Comparison of ENCODE assay signal across 26 mouse cellular contexts in the genomic region with DNA sequence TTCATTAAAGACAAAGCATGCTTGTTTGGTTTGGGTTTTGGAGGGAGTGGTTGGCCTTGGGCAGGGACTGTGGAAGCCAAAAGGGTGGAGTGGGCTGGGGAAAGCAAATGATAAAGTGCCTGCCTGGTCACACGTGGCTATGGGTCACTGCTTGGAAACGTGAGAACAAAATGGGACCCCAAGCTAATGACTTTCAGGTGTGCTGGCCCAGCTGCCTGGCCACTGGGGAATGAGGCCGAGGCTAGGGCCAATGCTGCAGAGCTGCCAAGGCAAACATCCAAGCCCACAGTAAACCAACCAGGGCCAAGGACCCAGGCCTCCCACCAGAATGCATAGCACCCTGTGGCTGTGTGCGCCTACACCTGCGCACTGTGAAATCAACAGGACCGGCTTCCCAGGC.
DNase-seq lines count a peak whose midpoint lies in the region; ATAC-seq and TF ChIP-seq lines count a peak whose summit lies in the region.
"Had no signal": no experiment of that assay in that cellular context is flagged by ENCODE, and none has a peak within 500 bp of the region (broad histone marks: within the 10 kb centered on the region; RNA-seq: fewer than 3 reads in every experiment).

No protein-coding gene starts in this region.

- no peak overlapping the region for H3K4me3 ChIP-seq in kidney, embryonic 14.5 days (ENCODE audit: low read length)
- H3K4me3 ChIP-seq in limb, embryonic 11.5 days (ENCODE audit: low read depth, low read length) = no peak overlapping the region
- H3K4me3 ChIP-seq in heart, adult 2 months = no peak overlapping the region
- H3K4me3 ChIP-seq: embryonic facial prominence, embryonic 12.5 days; erythroblast, embryonic 14.5 days; forebrain, embryonic 13.5 days; heart, embryonic 10.5 days; hindbrain, embryonic 15.5 days; liver, embryonic 15.5 days; lung, embryonic 15.5 days; megakaryocyte, embryonic 14.5 days; neural tube, embryonic 12.5 days had no signal

- no peak overlapping the region for H3K9ac ChIP-seq in kidney, embryonic 14.5 days (ENCODE audit: low read depth, low read length)
- H3K9ac ChIP-seq in limb, embryonic 11.5 days (ENCODE audit: low read length) = no peak overlapping the region
- no peak overlapping the region for H3K9ac ChIP-seq in heart, adult 2 months (ENCODE audit: low read depth, low read length)
- H3K9ac ChIP-seq: embryonic facial prominence, embryonic 12.5 days; forebrain, embryonic 13.5 days; hindbrain, embryonic 15.5 days; liver, embryonic 15.5 days; lung, embryonic 15.5 days; neural tube, embryonic 12.5 days had no signal

- peak; percentile 81 for ATAC-seq in kidney, embryonic 14.5 days (ENCODE audit: low FRiP score, low TSS enrichment)
- ATAC-seq in limb, embryonic 11.5 days (ENCODE audit: insufficient number of reproducible peaks, low FRiP score, low TSS enrichment, low read depth) = no peak
- ATAC-seq: activated CD4-positive, CD25-positive, alpha-beta regulatory T cell, adult 4 months; forebrain, embryonic 13.5 days had no signal

- no peaks in the 10 kb centered on the region for H3K36me3 ChIP-seq in kidney, embryonic 14.5 days (ENCODE audit: control insufficient read depth, insufficient read depth, low read length)
- no peaks in the 10 kb centered on the region for H3K36me3 ChIP-seq in limb, embryonic 11.5 days (ENCODE audit: control insufficient read depth, insufficient read depth, low read length)
- no peaks in the 10 kb centered on the region; the same call in 1 of the 2 replicates for H3K36me3 ChIP-seq in heart, adult 2 months (ENCODE audit: control insufficient read depth, insufficient read depth, low read length)
- H3K36me3 ChIP-seq: embryonic facial prominence, embryonic 12.5 days; heart, embryonic 10.5 days; hindbrain, embryonic 15.5 days; liver, embryonic 15.5 days; lung, embryonic 15.5 days; neural tube, embryonic 12.5 days had no signal

- DNase-seq in kidney, postnatal 10 days = no peak
- peak; percentile 43 for DNase-seq in embryo, embryonic 10.5 days (ENCODE audit: low spot score)
- DNase-seq in embryo, embryonic 11 days = peak; percentile 47
- peak; percentile 67 for DNase-seq in limb, embryonic 11.5 days (ENCODE audit: low spot score)
- no peak for DNase-seq in left cerebral cortex, postnatal 36 days (ENCODE audit: low spot score in 2 of 2)
- no peak for DNase-seq in heart, adult 2 months
- DNase-seq: adrenal gland, adult 8-10 months; cerebellum, adult 18-20 months; cerebellum, postnatal 14 days; kidney, postnatal 25 days; layer of hippocampus, postnatal 36 days; liver; lung, postnatal 36 days; midbrain, embryonic 14.5 days; thymus, postnatal 25 days had no signal

- H3K27ac ChIP-seq in kidney, embryonic 14.5 days (ENCODE audit: low read depth, low read length) = no peak overlapping the region
- no peak overlapping the region for H3K27ac ChIP-seq in limb, embryonic 11.5 days (replicated peaks; ENCODE audit: low read depth, low read length)
- H3K27ac ChIP-seq in heart, adult 2 months = no peak overlapping the region
- H3K27ac ChIP-seq: embryonic facial prominence, embryonic 12.5 days; forebrain, embryonic 13.5 days; heart, embryonic 10.5 days; hindbrain, embryonic 15.5 days; liver, embryonic 15.5 days; lung, embryonic 15.5 days; neural tube, embryonic 12.5 days had no signal

- no peaks in the 10 kb centered on the region for H3K9me3 ChIP-seq in kidney, embryonic 14.5 days (ENCODE audit: control insufficient read depth, low read length)
- no peaks in the 10 kb centered on the region for H3K9me3 ChIP-seq in limb, embryonic 11.5 days (ENCODE audit: control insufficient read depth, low read length)
- H3K9me3 ChIP-seq: embryonic facial prominence, embryonic 12.5 days; forebrain, embryonic 13.5 days; heart, embryonic 10.5 days; hindbrain, embryonic 15.5 days; liver, embryonic 15.5 days; lung, embryonic 15.5 days; neural tube, embryonic 12.5 days had no signal

- H3K79me2 ChIP-seq in heart, adult 2 months (replicated peaks; ENCODE audit: control insufficient read depth, insufficient read depth, low read length) = no peaks in the 10 kb centered on the region

- no peak overlapping the region for H3K4me2 ChIP-seq in kidney, embryonic 14.5 days (replicated peaks; ENCODE audit: low read depth, low read length)
- H3K4me2 ChIP-seq in limb, embryonic 11.5 days (ENCODE audit: low read depth, severe bottlenecking) = no peak overlapping the region
- H3K4me2 ChIP-seq: embryonic facial prominence, embryonic 12.5 days; forebrain, embryonic 13.5 days; hindbrain, embryonic 15.5 days; liver, embryonic 15.5 days; lung, embryonic 15.5 days; neural tube, embryonic 12.5 days had no signal

- no peak for TF ChIP-seq EP300 in heart, adult 2 months (IDR thresholded peaks at IDR 0.05; ENCODE audit: insufficient read depth, low read depth, low read length)

- 42% methylated on average over 6 of the region's 6 CpGs for WGBS in kidney, embryonic 14.5 days
- 51% methylated on average over 6 of the region's 6 CpGs for WGBS in limb, embryonic 11.5 days
- WGBS in heart, adult 2 months = 74% methylated on average over 6 of the region's 6 CpGs

- TF ChIP-seq CTCF in heart, adult 2 months (IDR thresholded peaks at IDR 0.05) = no peak

- intact Hi-C loops in left cerebral cortex, postnatal 36 days (cut with DNase I) = no loop called here
- intact Hi-C loops in heart, adult 2 months (cut with DNase I) = no loop called here

- no peaks in the 10 kb centered on the region; the same call in 1 of the 2 replicates for H3K4me1 ChIP-seq in kidney, embryonic 14.5 days (ENCODE audit: control insufficient read depth, insufficient read depth, low read length)
- H3K4me1 ChIP-seq in limb, embryonic 11.5 days (ENCODE audit: control insufficient read depth, insufficient read depth, low read length) = peaks cover 3% of the 10 kb centered on the region; the same call in 1 of the 2 replicates
- no peaks in the 10 kb centered on the region; the same call in none of the 2 replicates for H3K4me1 ChIP-seq in heart, adult 2 months (ENCODE audit: control insufficient read depth, insufficient read depth, low read length)
- H3K4me1 ChIP-seq: forebrain, embryonic 13.5 days; hindbrain, embryonic 15.5 days; liver, embryonic 15.5 days; lung, embryonic 15.5 days; megakaryocyte, embryonic 14.5 days; neural tube, embryonic 12.5 days had no signal

- H3K27me3 ChIP-seq in kidney, embryonic 14.5 days (ENCODE audit: control insufficient read depth, insufficient read depth, low read length) = no peaks in the 10 kb centered on the region
- no peaks in the 10 kb centered on the region for H3K27me3 ChIP-seq in limb, embryonic 11.5 days (ENCODE audit: control insufficient read depth, insufficient read depth, low read length)
- H3K27me3 ChIP-seq in heart, adult 2 months (ENCODE audit: control insufficient read depth, insufficient read depth, low read length) = no peaks in the 10 kb centered on the region
- H3K27me3 ChIP-seq: embryonic facial prominence, embryonic 12.5 days; forebrain, embryonic 13.5 days; hindbrain, embryonic 15.5 days; liver, embryonic 15.5 days; lung, embryonic 15.5 days; megakaryocyte, embryonic 14.5 days; neural tube, embryonic 12.5 days had no signal

- no peak for TF ChIP-seq POLR2A in heart, adult 2 months (IDR thresholded peaks at IDR 0.05; ENCODE audit: insufficient read depth, low read depth, low read length)

Comparison
In these comparisons a context has a peak if more than half of its experiments do, and no peak if none do; other contexts are left out.
1. DNase-seq: peak in embryo, embryonic 10.5 days (single experiment), embryo, embryonic 11 days (single experiment) and limb, embryonic 11.5 days (single experiment); none in kidney, postnatal 10 days (single experiment), left cerebral cortex, postnatal 36 days (0 of 2) and heart, adult 2 months (0 of 2).